Mouse (Mus musculus) fat pad, adult 2 months (tissue): ENCODE results near the gene Stc2.

ENCODE experiments used
- DNase-seq: peaks from one replicate; pipeline ENCODE4 v3.0.0-alpha.2; 2011; ENCODE audit warnings: low read depth, low spot score; ENCODE audit errors: extremely low read depth

Stc2 gene

GRCm38 (mm10) chr11:31369648-31370286 is at the start of gene Stc2:
TSS of gene Stc2 (minus strand) at chr11:31370074.
- no peak for DNase-seq

- DNase-seq = no peak
These were observed 47.2 kb upstream of the Stc2 start for GRCm38 (mm10) chr11:31417071-31417470.

GRCm38 (mm10) chr11:31412376-31412775 is 42.5 kb upstream of the Stc2 start:
- no peak for DNase-seq

- DNase-seq = no peak
These were observed 36.9 kb upstream of the Stc2 start for GRCm38 (mm10) chr11:31406736-31407135.

- DNase-seq = no peak
These were observed 33.2 kb upstream of the Stc2 start for GRCm38 (mm10) chr11:31403080-31403479.

GRCm38 (mm10) chr11:31398604-31399003 is 28.7 kb upstream of the Stc2 start:
- no peak for DNase-seq

- DNase-seq = no peak
These were observed 27.0 kb upstream of the Stc2 start for GRCm38 (mm10) chr11:31396638-31397417.

GRCm38 (mm10) chr11:31394026-31394425 is 24.2 kb upstream of the Stc2 start:
- DNase-seq = no peak

- no peak for DNase-seq
These were observed 22.5 kb upstream of the Stc2 start for GRCm38 (mm10) chr11:31392340-31392739.

GRCm38 (mm10) chr11:31388890-31389289 is 19.0 kb upstream of the Stc2 start:
- no peak for DNase-seq

- no peak for DNase-seq
These were observed 17.7 kb upstream of the Stc2 start for GRCm38 (mm10) chr11:31387526-31387925.

GRCm38 (mm10) chr11:31386571-31386970 is 16.7 kb upstream of the Stc2 start:
- DNase-seq = no peak

- DNase-seq = no peak
These were observed 14.1 kb upstream of the Stc2 start for GRCm38 (mm10) chr11:31383968-31384367.

GRCm38 (mm10) chr11:31382145-31382544 is 12.3 kb upstream of the Stc2 start:
- no peak for DNase-seq

GRCm38 (mm10) chr11:31373438-31373837 is 3.6 kb upstream of the Stc2 start:
- DNase-seq = no peak

- no peak for DNase-seq
These were observed 2.3 kb upstream of the Stc2 start for GRCm38 (mm10) chr11:31372206-31372605.

GRCm38 (mm10) chr11:31371256-31371838 is 1.5 kb upstream of the Stc2 start:
- DNase-seq = no peak

- no peak for DNase-seq
These were observed 759 bp upstream of the Stc2 start for GRCm38 (mm10) chr11:31370436-31371230.

- no peak for DNase-seq
These were observed 768 bp downstream of the Stc2 start for GRCm38 (mm10) chr11:31368965-31369647.

- DNase-seq = no peak
These were observed 1.5 kb downstream of the Stc2 start for GRCm38 (mm10) chr11:31368252-31368964.
